Mouse (Mus musculus) embryonic facial prominence, embryonic 15.5 days (tissue): Measurements from ENCODE around the gene a. TPM values are rescaled to one million over a fixed set of nuclear protein-coding genes. Genes with fewer than 3 reads are reported as not detected.
"Not testable (repeated sequence)": the region's sequence is repeated elsewhere in the genome, so short reads cannot be mapped to it uniquely, and the experiment has no call there.

Experiments used
- ATAC-seq: fragments of 200-750 bp; cut with Nextera tagmentation; 2 replicates; pipeline ENCODE4 v1.8.0; 2017; ENCODE audit warnings: low read depth, moderate TSS enrichment; ENCODE audit not compliant: insufficient number of reproducible peaks, low FRiP score, low TSS enrichment
- H3K27ac ChIP-seq: fragments of 300-500 bp; sonication (generic); replicated peaks from 2 replicates; pipeline ENCODE4 v1.5.1; 2015; ENCODE audit warnings: mild to moderate bottlenecking, inconsistent platforms
- H3K27me3 ChIP-seq: fragments of 300-500 bp; sonication (generic); 2 replicates; pipeline ENCODE4 v1.6.1; 2015; ENCODE audit warnings: inconsistent platforms
- H3K36me3 ChIP-seq: fragments of 300-500 bp; sonication (generic); 2 replicates; pipeline ENCODE4 v1.6.1; 2015; ENCODE audit warnings: mild to moderate bottlenecking, inconsistent platforms
- H3K4me1 ChIP-seq: fragments of 300-500 bp; sonication (generic); 2 replicates; pipeline ENCODE4 v1.6.1; 2015; ENCODE audit warnings: inconsistent platforms
- H3K4me2 ChIP-seq: fragments of 300-500 bp; sonication (generic); replicated peaks from 2 replicates; pipeline ENCODE4 v1.6.1; 2015; ENCODE audit warnings: mild to moderate bottlenecking, inconsistent platforms
- H3K4me3 ChIP-seq: fragments of 300-500 bp; sonication (generic); replicated peaks from 2 replicates; pipeline ENCODE4 v1.5.1; 2015; ENCODE audit warnings: mild to moderate bottlenecking, inconsistent platforms
- H3K9ac ChIP-seq: fragments of 300-500 bp; sonication (generic); 2 replicates; pipeline ENCODE4 v1.6.1; 2015; ENCODE audit warnings: inconsistent platforms
- H3K9me3 ChIP-seq: fragments of 300-500 bp; sonication (generic); replicated peaks from 2 replicates; pipeline ENCODE4 v1.6.1; 2016; ENCODE audit warnings: inconsistent platforms
- WGBS: fragments of 180-500 bp; shearing (Covaris S2); methylation state at CpG from one replicate; pipeline ENCODE4 v1.1.7; 2015; 5-methylcytosine and 5-hydroxymethylcytosine counted together
- polyA plus RNA-seq: library from polyadenylated mRNA; unstranded; fragments of >200 nt; fragmentation: Nextera tagmentation; extraction: Ambion mirVana; gene quantifications from 2 replicates; pipeline ENCODE4 v1.2.1, GENCODE M21; 2015

The a gene
- polyA plus RNA-seq, 1 experiment from 2014 or later = 18.8 TPM

GRCm38 (mm10) chr2:155044542-155044941 lies 253.3 kb downstream of the a start:
- H3K9me3 ChIP-seq = no peaks in the 10 kb centered on the region
- no peak for ATAC-seq
- H3K27ac ChIP-seq = no peak overlapping the region
- no peaks in the 10 kb centered on the region for H3K36me3 ChIP-seq
- peaks cover 13% of the 10 kb centered on the region for H3K4me1 ChIP-seq
- H3K4me2 ChIP-seq = no peak overlapping the region
- H3K9ac ChIP-seq = no peak overlapping the region
- H3K4me3 ChIP-seq = no peak overlapping the region
- WGBS = 76% methylated on average over 3 of the region's 3 CpGs
- H3K27me3 ChIP-seq = no peaks in the 10 kb centered on the region

- H3K4me3 ChIP-seq = no peak overlapping the region
- H3K4me2 ChIP-seq = no peak overlapping the region
- H3K36me3 ChIP-seq = no peaks in the 10 kb centered on the region
- WGBS = 74% methylated on average over 3 of the region's 3 CpGs
- H3K9me3 ChIP-seq = no peaks in the 10 kb centered on the region
- no peak for ATAC-seq
- peaks cover 12% of the 10 kb centered on the region for H3K4me1 ChIP-seq
- H3K9ac ChIP-seq = no peak overlapping the region
- H3K27ac ChIP-seq = no peak overlapping the region
- no peaks in the 10 kb centered on the region for H3K27me3 ChIP-seq
These were observed 253.9 kb downstream of the a start for GRCm38 (mm10) chr2:155045075-155045474.

DNA sequence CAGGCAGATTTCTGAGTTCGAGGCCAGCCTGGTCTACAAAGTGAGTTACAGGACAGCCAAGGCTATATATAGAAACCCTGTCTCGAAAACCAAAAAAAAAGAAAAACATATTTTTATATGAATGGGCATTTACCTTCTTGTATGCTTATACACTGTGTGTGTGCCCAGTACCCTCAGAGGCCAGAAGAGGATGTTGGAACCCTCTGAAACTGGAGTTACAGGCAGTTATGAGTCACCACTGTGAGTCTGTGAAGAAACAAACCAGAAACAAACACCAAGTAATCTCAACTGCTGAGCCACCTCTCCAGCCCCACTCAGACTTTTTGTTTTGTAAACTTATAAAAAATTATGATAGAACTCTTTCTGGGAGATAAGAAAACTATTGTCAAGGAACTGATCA lies 255.6 kb downstream of the a start:
- Histone ChIP-seq H3K27me3 (no peaks in the 10 kb centered on the region), H3K9ac (no peak overlapping the region), H3K4me2 (no peak overlapping the region), H3K4me1 (peaks cover 24% of the 10 kb centered on the region), H3K9me3 (no peaks in the 10 kb centered on the region), H3K27ac (no peak overlapping the region), H3K36me3 (no peaks in the 10 kb centered on the region), H3K4me3 (no peak overlapping the region)
- WGBS = 82% methylated on average over 2 of the region's 2 CpGs
- ATAC-seq = no peak

- H3K9me3 ChIP-seq = no peaks in the 10 kb centered on the region
- H3K27me3 ChIP-seq = no peaks in the 10 kb centered on the region
- WGBS = 27% methylated on average over 7 of the region's 7 CpGs
- H3K4me1 ChIP-seq = peaks cover 26% of the 10 kb centered on the region
- no peak for ATAC-seq
- peak overlapping the region; percentile 76 for H3K27ac ChIP-seq
- peak overlapping the region; percentile 24 for H3K4me3 ChIP-seq
- no peak overlapping the region for H3K9ac ChIP-seq
- H3K36me3 ChIP-seq = no peaks in the 10 kb centered on the region
- H3K4me2 ChIP-seq = peak overlapping the region; percentile 24; the same call in 1 of the 2 replicates
These were observed 256.4 kb downstream of the a start for GRCm38 (mm10) chr2:155047452-155048178.

DNA sequence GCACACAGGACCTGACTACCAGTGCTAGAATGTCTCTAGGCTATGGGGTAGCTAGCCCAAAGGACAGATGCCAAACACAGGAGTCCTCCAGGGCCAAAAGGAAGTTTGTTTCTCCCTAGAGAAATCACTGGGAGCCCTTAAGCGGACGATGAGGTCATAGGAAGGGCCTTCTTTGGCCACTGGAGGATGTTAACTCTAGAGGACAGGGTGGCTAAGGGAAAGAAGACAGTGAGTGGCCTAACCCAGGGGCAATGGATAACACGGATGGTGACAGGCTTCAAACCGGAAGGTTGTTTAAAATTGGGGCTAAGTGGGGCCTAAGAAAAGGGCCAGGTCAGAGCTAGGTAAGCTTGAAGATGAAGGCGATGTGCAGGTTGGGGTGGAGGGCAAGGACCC lies 258.9 kb downstream of the a start:
- Histone ChIP-seq H3K27me3 (no peaks in the 10 kb centered on the region), H3K9ac (peak overlapping the region; percentile 42; the same call in 1 of the 2 replicates), H3K9me3 (no peaks in the 10 kb centered on the region), H3K4me1 (peaks cover 26% of the 10 kb centered on the region), H3K36me3 (no peaks in the 10 kb centered on the region), H3K4me3 (peak overlapping the region; percentile 63), H3K27ac (peak overlapping the region; percentile 76), H3K4me2 (peak overlapping the region; percentile 91)
- WGBS = 20% methylated on average over 5 of the region's 5 CpGs
- ATAC-seq = 0 out of 2 replicates have a peak, but pooled peaks have one; percentile 11

- peak overlapping the region; percentile 63 for H3K4me3 ChIP-seq
- H3K27me3 ChIP-seq = no peaks in the 10 kb centered on the region
- WGBS = under 1% methylated on average over 45 of the region's 45 CpGs
- peak overlapping the region; percentile 91 for H3K4me2 ChIP-seq
- no peaks in the 10 kb centered on the region for H3K9me3 ChIP-seq
- peak; percentile 91 for ATAC-seq
- H3K27ac ChIP-seq = peak overlapping the region; percentile 82
- peak overlapping the region; percentile 42; the same call in 1 of the 2 replicates for H3K9ac ChIP-seq
- H3K36me3 ChIP-seq = no peaks in the 10 kb centered on the region
- H3K4me1 ChIP-seq = peaks cover 26% of the 10 kb centered on the region
These were observed 259.5 kb downstream of the a start for GRCm38 (mm10) chr2:155050504-155051236.

DNA sequence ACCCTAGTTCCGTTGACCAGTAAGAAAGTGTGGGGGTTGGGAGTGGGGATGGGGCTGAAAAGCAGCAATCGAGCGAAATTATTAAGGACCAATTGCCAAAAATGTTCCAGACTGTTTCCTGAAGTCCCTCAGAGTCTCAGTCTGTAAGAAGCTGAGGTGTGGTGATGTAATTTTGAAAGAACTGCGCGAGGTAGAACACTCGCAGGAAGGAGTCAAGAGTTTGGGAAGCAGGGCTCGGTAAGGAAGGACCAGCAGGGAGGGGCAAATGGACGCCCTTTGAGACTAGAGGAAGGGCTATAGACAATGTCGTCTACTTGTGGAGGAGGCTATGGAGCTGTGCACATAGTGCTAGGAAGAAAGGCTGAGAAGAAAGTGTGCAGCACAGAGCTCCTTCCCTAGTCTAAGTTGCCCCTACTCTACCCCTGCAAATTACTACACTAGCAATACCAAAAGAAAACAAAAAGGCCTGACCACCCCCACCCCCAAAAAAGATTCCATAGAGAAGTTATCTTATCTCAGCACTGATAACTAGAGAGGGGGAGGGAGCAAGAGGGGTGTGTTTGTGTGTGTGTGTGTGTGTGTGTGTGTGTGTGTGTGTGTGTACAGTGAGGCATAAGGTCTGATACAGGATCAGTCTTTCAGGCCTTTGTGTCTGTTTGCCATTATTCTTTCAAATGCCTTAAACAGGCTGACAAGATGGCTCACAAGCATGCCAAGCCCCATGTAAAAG lies 260.6 kb downstream of the a start:
- Histone ChIP-seq H3K4me2 (peak overlapping the region; percentile 91), H3K27ac (peak overlapping the region; percentile 82), H3K9ac (no peak overlapping the region), H3K27me3 (no peaks in the 10 kb centered on the region), H3K4me1 (peaks cover 26% of the 10 kb centered on the region), H3K4me3 (peak overlapping the region; percentile 63), H3K36me3 (no peaks in the 10 kb centered on the region), H3K9me3 (no peaks in the 10 kb centered on the region)
- ATAC-seq = no peak
- 23% methylated on average over 9 of the region's 9 CpGs for WGBS

- WGBS = 71% methylated on average over 2 of the region's 2 CpGs
These were observed 261.5 kb downstream of the a start for GRCm38 (mm10) chr2:155052681-155053080.

GRCm38 (mm10) chr2:155053512-155053911 lies 262.3 kb downstream of the a start:
- not testable (repeated sequence) for H3K9ac ChIP-seq, ATAC-seq, H3K27me3 ChIP-seq, H3K9me3 ChIP-seq, H3K36me3 ChIP-seq, H3K4me3 ChIP-seq, H3K4me2 ChIP-seq, H3K27ac ChIP-seq
- H3K4me1 ChIP-seq = peaks cover 15% of the 10 kb centered on the region
- WGBS = 92% methylated on average over 8 of the region's 8 CpGs

More at GRCm38 (mm10) chr2:155052681-155053080, 261.5 kb downstream of the a start:
- peaks cover 20% of the 10 kb centered on the region for H3K4me1 ChIP-seq
- no peak overlapping the region for H3K4me3 ChIP-seq
- H3K36me3 ChIP-seq = no peaks in the 10 kb centered on the region
- no peak overlapping the region for H3K9ac ChIP-seq
- no peaks in the 10 kb centered on the region for H3K9me3 ChIP-seq
- no peak overlapping the region for H3K4me2 ChIP-seq
- no peaks in the 10 kb centered on the region for H3K27me3 ChIP-seq
- no peak for ATAC-seq
- H3K27ac ChIP-seq = no peak overlapping the region

GRCm38 (mm10) chr2:155054672-155055071 lies 263.5 kb downstream of the a start:
- H3K27ac ChIP-seq = no peak overlapping the region
- H3K4me3 ChIP-seq = no peak overlapping the region
- H3K9ac ChIP-seq = no peak overlapping the region
- H3K4me1 ChIP-seq = peaks cover 15% of the 10 kb centered on the region
- no peak for ATAC-seq
- WGBS = 28% methylated on average over 3 of the region's 3 CpGs
- no peaks in the 10 kb centered on the region for H3K27me3 ChIP-seq
- no peaks in the 10 kb centered on the region for H3K9me3 ChIP-seq
- peaks cover 7% of the 10 kb centered on the region; the same call in 1 of the 2 replicates for H3K36me3 ChIP-seq
- H3K4me2 ChIP-seq = no peak overlapping the region

- no peak for ATAC-seq
- no peaks in the 10 kb centered on the region for H3K27me3 ChIP-seq
- no peak overlapping the region for H3K4me2 ChIP-seq
- H3K4me1 ChIP-seq = peaks cover 9% of the 10 kb centered on the region; the same call in 1 of the 2 replicates
- H3K27ac ChIP-seq = no peak overlapping the region
- H3K9me3 ChIP-seq = no peaks in the 10 kb centered on the region
- H3K36me3 ChIP-seq = peaks cover 10% of the 10 kb centered on the region
- no peak overlapping the region for H3K4me3 ChIP-seq
- WGBS = 75% methylated on average over 5 of the region's 5 CpGs
- no peak overlapping the region for H3K9ac ChIP-seq
These were observed 264.9 kb downstream of the a start for GRCm38 (mm10) chr2:155056076-155056578.
